Mouse (Mus musculus): ENCODE data around the gene Pde8a. TPM values are rescaled to one million over a fixed set of nuclear protein-coding genes. Genes with fewer than 3 reads are reported as not detected.

Gene Pde8a
- polyA plus RNA-seq (2017; shearing (Covaris generic)): 8.8 TPM

GRCm38 (mm10) chr7:81213347-81214152 lies at the start of gene Pde8a:
Gene Pde8a, plus strand, starts transcription at chr7:81213596.

GRCm38 (mm10) chr7:81344544-81345446 lies 131.4 kb downstream of the Pde8a start, which contains the start of gene Rps17:
Gene Rps17, minus strand, starts transcription at chr7:81345254.

Other genes starting within 250 kb of the Pde8a start
- 82.9 TPM for gene Zfp592, start 219.9 kb upstream of the Pde8a start, polyA plus RNA-seq (2017; shearing (Covaris generic))
- 0.14 TPM for gene Alpk3, start 156.0 kb upstream of the Pde8a start, polyA plus RNA-seq (2017; shearing (Covaris generic))
- not detected for gene Slc28a1, start 98.8 kb upstream of the Pde8a start, polyA plus RNA-seq (2017; shearing (Covaris generic))
- 565 TPM for gene Rps17, start 131.7 kb downstream of the Pde8a start, polyA plus RNA-seq (2017; shearing (Covaris generic))
- gene Cpeb1, start 241.9 kb downstream of the Pde8a start, polyA plus RNA-seq (2017; shearing (Covaris generic)): 0.20 TPM